Mouse (Mus musculus) frontal cortex, adult 2 months (tissue): ENCODE data around the gene Gm2a. TPM values are rescaled to one million over a fixed set of nuclear protein-coding genes. Genes with fewer than 3 reads are reported as not detected.
"Not testable (repeated sequence)": the region's sequence is repeated elsewhere in the genome, so short reads cannot be mapped to it uniquely, and the experiment has no call there.

Source experiments
- DNase-seq, 2 experiments: peaks; one replicate each; pipeline ENCODE4 v3.0.0; 2022; ENCODE audit warnings: low spot score in 1 of 2; ENCODE audit errors: extremely low spot score in 1 of 2
- polyA plus RNA-seq: library from polyadenylated mRNA; depleted of rRNA; stranded (reverse); fragments of >200 nt; gene quantifications from 2 replicates; pipeline ENCODE4 v1.2.3, GENCODE M21; 2012

The Gm2a gene
- polyA plus RNA-seq, 1 experiment = 41.3 TPM

- not testable (repeated sequence) for DNase-seq
Measured at GRCm38 (mm10) chr11:55096296-55096695, 1.6 kb upstream of the Gm2a start.

- DNase-seq = no peak
Measured at GRCm38 (mm10) chr11:55096731-55097462, 1.0 kb upstream of the Gm2a start.

GRCm38 (mm10) chr11:55098189-55098915, 437 bp downstream of the Gm2a start:
- DNase-seq = no peak

GRCm38 (mm10) chr11:55099019-55099771, 1.3 kb downstream of the Gm2a start:
- no peak for DNase-seq

DNA sequence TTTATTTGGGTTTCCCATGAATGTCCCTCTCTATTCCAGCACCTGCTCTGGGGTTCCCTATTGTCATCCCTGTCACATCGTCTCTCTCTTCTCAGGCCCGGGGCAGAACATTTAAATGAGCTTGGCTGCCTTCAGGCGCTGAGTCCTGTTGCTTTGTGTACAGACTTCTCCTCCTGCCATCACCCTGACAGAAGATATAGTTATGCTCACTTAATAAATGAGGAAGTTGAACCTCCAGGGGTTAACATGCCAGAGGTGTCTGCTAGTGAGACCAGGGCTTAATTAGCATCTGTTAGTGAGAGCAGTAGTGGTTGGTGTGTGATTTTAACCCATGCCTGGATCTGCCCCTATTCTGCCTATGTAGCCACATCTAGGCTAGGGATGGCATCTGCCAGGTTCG, 2.0 kb downstream of the Gm2a start:
- DNase-seq = no peak

- no peak for DNase-seq
Measured at GRCm38 (mm10) chr11:55102015-55102414, 4.1 kb downstream of the Gm2a start.

GRCm38 (mm10) chr11:55103229-55103628, 5.3 kb downstream of the Gm2a start:
- no peak for DNase-seq

GRCm38 (mm10) chr11:55105389-55105788, 7.5 kb downstream of the Gm2a start:
- no peak for DNase-seq

DNA sequence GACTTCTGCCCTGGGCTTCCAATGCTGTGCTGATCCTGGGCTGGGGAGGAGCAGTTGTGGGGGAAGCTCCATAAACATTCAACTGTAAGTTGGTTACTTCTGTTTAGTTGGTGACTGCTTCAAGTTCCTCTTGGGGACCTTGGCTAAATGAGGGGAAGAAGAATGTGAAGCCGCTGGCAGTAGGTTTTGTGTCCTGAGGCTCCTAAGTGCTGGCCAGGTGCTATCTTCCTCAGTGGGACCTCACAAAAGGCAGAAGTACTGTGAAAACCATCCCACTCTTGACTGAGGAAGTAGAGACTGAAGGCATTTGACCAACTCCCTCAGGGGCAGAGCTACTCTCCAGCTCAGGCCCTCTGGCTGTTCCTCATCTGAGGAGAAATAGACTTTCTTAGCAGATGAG, 8.7 kb downstream of the Gm2a start:
- DNase-seq = no peak

- no peak for DNase-seq
Measured at GRCm38 (mm10) chr11:55109521-55110300, 11.8 kb downstream of the Gm2a start.

DNA sequence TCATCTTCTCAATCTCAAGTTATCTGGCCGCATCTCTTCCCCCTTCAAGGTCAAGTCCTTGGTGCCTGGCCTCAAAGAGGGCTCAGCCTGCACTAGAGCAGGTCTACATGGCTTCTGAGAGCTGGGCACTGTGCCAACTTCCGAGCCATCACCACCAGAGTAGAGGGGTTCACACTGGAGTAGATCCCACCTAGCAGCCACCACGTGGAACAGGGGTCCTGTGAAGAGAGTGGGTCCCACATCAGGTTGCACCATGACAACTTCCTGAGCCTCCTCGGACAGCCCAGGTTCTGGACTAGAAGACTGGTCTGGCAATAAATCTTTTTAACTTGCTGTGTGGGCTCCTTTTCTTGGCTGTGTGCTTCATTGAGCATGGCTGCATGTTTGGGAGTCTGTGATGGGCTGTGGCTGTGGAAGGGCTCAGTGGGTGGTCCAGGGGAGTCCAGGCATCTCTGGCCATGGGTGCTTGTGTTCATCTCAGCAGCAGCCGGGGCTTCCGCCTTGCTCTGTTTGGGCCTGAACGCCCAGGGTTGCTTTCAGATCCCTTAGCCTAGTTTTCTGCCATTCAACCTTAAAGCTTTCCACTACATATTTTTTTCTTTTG, 12.8 kb downstream of the Gm2a start:
- DNase-seq = no peak

GRCm38 (mm10) chr11:55113209-55113860, 15.4 kb downstream of the Gm2a start:
- DNase-seq = peak in 1 of 2 experiments; percentile 15

DNA sequence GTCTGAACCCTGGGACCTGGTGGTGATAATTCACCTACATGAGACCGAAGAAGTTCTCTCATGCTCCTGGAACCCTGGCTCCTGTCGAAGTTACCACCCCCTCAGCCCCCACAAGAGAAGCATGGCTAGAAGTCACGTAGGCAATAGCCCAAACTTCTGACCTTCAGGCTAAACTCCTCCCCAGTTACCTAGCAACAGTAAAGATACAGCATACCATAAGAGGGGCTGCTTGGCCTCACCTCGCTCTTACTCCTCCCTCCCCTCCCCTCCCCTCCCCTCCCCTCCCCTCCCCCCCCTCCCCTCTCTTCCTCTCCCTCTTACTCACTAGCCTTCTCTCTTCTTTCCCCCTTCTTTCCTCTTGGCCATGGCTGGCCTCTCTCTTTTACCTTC, 15.9 kb downstream of the Gm2a start:
- DNase-seq = not testable (repeated sequence)

GRCm38 (mm10) chr11:55114291-55114690, 16.4 kb downstream of the Gm2a start:
- DNase-seq = no peak

- DNase-seq = no peak
Measured at GRCm38 (mm10) chr11:55116004-55116403, 18.1 kb downstream of the Gm2a start.

DNA sequence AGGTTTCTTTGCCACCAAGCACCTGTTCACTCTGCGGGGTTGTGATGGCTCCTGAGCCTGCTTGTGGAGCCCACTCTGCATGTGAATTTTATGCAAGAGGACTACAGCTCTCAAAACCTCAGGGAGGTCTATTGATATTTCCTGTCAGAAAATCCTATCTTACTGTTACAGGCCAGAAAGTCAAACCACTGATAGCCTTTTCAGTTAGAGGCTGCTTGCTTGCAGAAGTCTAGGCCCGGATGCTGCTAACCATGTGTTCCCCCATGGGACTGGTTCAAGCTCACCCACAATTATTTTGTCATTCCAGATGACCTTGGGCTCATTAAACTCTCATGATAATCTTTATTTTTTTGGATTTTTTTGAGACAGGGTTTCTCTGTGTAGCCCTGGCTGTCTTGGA, 19.1 kb downstream of the Gm2a start:
- DNase-seq = no peak

GRCm38 (mm10) chr11:55120279-55120678, 22.4 kb downstream of the Gm2a start:
- DNase-seq = no peak

DNA sequence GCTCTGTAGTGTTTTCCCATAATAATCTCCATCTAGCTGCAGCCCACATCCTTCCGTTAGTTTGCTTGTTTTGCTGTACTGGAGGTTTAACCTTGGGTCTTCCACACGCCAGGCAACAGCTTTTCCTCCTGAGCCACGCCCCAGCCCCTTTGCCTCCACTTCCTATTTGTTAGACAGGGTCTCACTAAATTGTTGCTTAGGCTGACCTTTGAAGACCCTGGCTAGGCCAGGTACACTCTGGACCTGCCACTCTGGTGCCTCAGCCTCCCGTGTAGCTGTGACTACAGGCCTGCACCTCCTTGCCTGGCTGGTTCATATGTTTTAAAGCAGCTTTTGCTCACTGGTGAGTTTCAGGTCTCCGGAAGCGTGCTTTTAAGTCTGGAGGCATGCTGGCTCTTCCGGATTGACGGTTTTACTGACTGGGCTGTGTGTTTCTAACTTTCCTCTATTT, 22.9 kb downstream of the Gm2a start:
- DNase-seq = no peak

- no peak for DNase-seq
Measured at GRCm38 (mm10) chr11:55121430-55121829, 23.5 kb downstream of the Gm2a start.

- DNase-seq = no peak
Measured at GRCm38 (mm10) chr11:55126663-55127062, 28.7 kb downstream of the Gm2a start.
